Mouse (Mus musculus): Measurements from ENCODE around the gene Gm20388. TPM values are rescaled to one million over a fixed set of nuclear protein-coding genes. Genes with fewer than 3 reads are reported as not detected.

Gene Gm20388
- polyA plus RNA-seq, 2 experiments: 8.5 TPM; not detected in 1

DNA sequence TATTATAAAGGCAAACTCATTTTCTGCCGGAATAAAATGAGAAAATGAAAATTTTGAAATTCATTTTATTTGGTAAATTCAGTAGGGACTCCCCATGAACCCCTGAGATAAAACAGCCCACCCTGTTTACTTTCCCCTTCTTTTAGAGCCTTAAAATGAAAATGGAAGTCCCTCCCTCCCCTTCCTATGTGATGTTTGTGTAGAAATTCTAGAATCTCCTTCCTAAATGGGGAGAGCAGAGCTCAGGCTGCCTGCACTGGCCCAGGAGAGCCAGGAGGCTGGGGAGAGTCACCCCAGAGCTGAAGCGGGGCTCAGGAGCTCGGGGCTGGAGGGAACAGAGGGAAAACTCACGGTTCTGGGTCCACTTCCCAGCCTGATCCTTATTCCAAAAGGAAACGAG is 1484.0 kb downstream of the Gm20388 start:
- no peak for DNase-seq (ENCODE audit: low read depth in 3 of 3, low spot score in 3 of 3)
- ATAC-seq (ENCODE audit: insufficient read depth): no peak
- no peak overlapping the region for H3K9ac ChIP-seq (replicated peaks)
- no peak for TF ChIP-seq CTCF (IDR thresholded peaks at IDR 0.05; ENCODE audit: low read depth)
- TF ChIP-seq EP300 (IDR thresholded peaks at IDR 0.05; ENCODE audit: low read depth): no peak
- no peaks in the 10 kb centered on the region for H3K9me3 ChIP-seq (ENCODE audit: control insufficient read depth, low read length)
- H3K4me1 ChIP-seq (replicated peaks; ENCODE audit: control insufficient read depth in 2 of 2, insufficient read depth in 2 of 2, low read length in 1 of 2): no peaks in the 10 kb centered on the region
- H3K27me3 ChIP-seq (ENCODE audit: control insufficient read depth, insufficient read depth, low read length): peaks cover 13% of the 10 kb centered on the region
- WGBS (ENCODE audit: insufficient replicate concordance): 44% methylated on average over 5 of the region's 5 CpGs
- no peak overlapping the region for H3K4me2 ChIP-seq (ENCODE audit: low read depth)
- no peaks in the 10 kb centered on the region for H3K36me3 ChIP-seq (replicated peaks; ENCODE audit: control insufficient read depth, insufficient read depth, low read depth)
- no peak overlapping the region for H3K27ac ChIP-seq
- H3K4me3 ChIP-seq (ENCODE audit: insufficient read depth in 1 of 2, low read depth in 2 of 2, low read length in 2 of 2): no peak overlapping the region

DNA sequence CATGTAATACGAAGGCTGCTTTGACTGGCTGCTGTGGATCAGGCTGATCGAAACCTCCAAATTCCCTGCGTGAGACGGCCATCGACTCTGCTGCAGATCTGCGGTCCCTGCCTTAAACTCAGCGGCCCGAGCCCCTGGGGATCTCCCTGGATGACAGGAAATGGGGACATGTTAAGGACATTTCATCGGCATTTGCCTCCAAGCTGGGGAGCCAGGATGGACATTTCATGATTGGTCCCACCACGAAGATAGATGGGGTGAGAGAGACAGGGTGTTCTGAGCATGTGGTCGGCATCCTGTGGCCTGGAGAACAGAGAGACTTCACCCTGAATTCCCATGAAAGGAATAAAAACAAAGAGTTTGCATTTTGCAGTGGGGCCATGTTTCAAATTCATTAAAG is 1484.7 kb downstream of the Gm20388 start:
- Histone ChIP-seq H3K27me3 (ENCODE audit: control insufficient read depth, insufficient read depth, low read length) (peaks cover 13% of the 10 kb centered on the region), H3K4me1 (replicated peaks; ENCODE audit: control insufficient read depth in 2 of 2, insufficient read depth in 2 of 2, low read length in 1 of 2) (no peaks in the 10 kb centered on the region; a peak in 1 of 4 replicates)

DNA sequence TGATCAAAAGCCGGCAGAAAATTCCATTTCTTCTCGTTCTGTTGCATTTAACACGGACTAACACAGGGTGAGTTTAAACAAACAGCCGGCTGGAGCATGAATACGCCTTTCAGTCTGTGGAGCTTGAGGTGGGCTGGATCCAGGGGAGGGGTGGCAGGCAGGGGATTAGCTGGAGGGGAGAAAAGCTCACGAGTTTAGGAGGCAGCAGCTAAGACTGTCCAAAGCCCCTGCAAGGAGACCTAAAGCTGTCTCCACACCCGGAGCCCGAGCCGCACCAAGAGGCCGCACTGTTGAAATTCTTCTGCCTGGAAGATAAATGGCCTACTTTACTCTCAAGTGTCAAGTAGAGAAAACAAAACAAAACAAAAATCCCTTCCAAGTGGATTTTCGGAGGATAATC is 1485.5 kb downstream of the Gm20388 start:
- no peak overlapping the region for H3K9ac ChIP-seq (replicated peaks)
- DNase-seq (ENCODE audit: low read depth in 3 of 3, low spot score in 3 of 3) (no peak), ATAC-seq (ENCODE audit: insufficient read depth) (no peak)
- no peaks in the 10 kb centered on the region; a peak in 1 of 4 replicates for H3K4me1 ChIP-seq (replicated peaks; ENCODE audit: control insufficient read depth in 2 of 2, insufficient read depth in 2 of 2, low read length in 1 of 2)
- H3K36me3 ChIP-seq (replicated peaks; ENCODE audit: control insufficient read depth, insufficient read depth, low read depth): no peaks in the 10 kb centered on the region
- no peak overlapping the region for H3K27ac ChIP-seq
- no peaks in the 10 kb centered on the region for H3K9me3 ChIP-seq (ENCODE audit: control insufficient read depth, low read length)
- H3K4me3 ChIP-seq (ENCODE audit: insufficient read depth in 1 of 2, low read depth in 2 of 2, low read length in 2 of 2): no peak overlapping the region
- WGBS (ENCODE audit: insufficient replicate concordance): 52% methylated on average over 11 of the region's 11 CpGs
- H3K27me3 ChIP-seq (ENCODE audit: control insufficient read depth, insufficient read depth, low read length): peaks cover 10% of the 10 kb centered on the region
- H3K4me2 ChIP-seq (ENCODE audit: low read depth): no peak overlapping the region
- no peak for TF ChIP-seq EP300 (IDR thresholded peaks at IDR 0.05; ENCODE audit: low read depth)
- no peak for TF ChIP-seq CTCF (IDR thresholded peaks at IDR 0.05; ENCODE audit: low read depth)

More for the DNA sequence above, 1484.7 kb downstream of the Gm20388 start:
- H3K9me3 ChIP-seq (ENCODE audit: control insufficient read depth, low read length): no peaks in the 10 kb centered on the region
- DNase-seq (ENCODE audit: low read depth in 3 of 3, low spot score in 3 of 3) (no peak), ATAC-seq (ENCODE audit: insufficient read depth) (no peak)
- no peak overlapping the region for H3K27ac ChIP-seq
- TF ChIP-seq EP300 (IDR thresholded peaks at IDR 0.05; ENCODE audit: low read depth): no peak
- TF ChIP-seq CTCF (IDR thresholded peaks at IDR 0.05; ENCODE audit: low read depth): no peak
- H3K36me3 ChIP-seq (replicated peaks; ENCODE audit: control insufficient read depth, insufficient read depth, low read depth): no peaks in the 10 kb centered on the region
- H3K4me3 ChIP-seq (ENCODE audit: insufficient read depth in 1 of 2, low read depth in 2 of 2, low read length in 2 of 2): no peak overlapping the region
- H3K9ac ChIP-seq (replicated peaks): no peak overlapping the region
- WGBS (ENCODE audit: insufficient replicate concordance): 62% methylated on average over 11 of the region's 11 CpGs
- no peak overlapping the region for H3K4me2 ChIP-seq (ENCODE audit: low read depth)

DNA sequence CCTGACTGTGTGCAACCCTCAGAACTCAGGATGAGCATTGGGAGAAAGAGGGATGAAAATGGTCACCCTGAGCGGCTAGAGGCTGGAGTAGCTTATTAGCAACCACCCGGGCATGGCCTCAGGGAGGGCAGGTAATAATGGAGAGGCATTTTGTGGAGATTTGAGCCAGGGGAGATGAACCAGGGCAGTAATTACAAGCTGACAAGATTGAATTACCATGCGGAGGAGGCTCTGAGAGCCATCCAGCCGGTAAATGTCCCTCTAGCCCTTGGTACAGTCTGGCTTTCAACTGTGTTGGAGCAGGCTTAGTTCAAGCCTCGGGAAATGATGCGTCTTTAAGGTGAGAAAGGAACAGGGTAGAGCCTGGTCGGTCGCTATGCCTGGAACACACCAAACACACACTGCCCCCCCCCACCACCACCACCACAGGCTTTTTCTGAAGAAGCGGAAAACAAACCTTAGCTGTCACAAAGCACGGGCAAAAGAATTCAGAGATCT is 1486.6 kb downstream of the Gm20388 start:
- WGBS (ENCODE audit: insufficient replicate concordance): 66% methylated on average over 10 of the region's 10 CpGs
- Histone ChIP-seq H3K27ac (no peak overlapping the region), H3K9me3 (ENCODE audit: control insufficient read depth, low read length) (no peaks in the 10 kb centered on the region), H3K4me2 (ENCODE audit: low read depth) (no peak overlapping the region), H3K4me1 (replicated peaks; ENCODE audit: control insufficient read depth in 2 of 2, insufficient read depth in 2 of 2, low read length in 1 of 2) (no peaks in the 10 kb centered on the region; a peak in 1 of 4 replicates), H3K9ac (replicated peaks) (no peak overlapping the region), H3K4me3 (ENCODE audit: insufficient read depth in 1 of 2, low read depth in 2 of 2, low read length in 2 of 2) (no peak overlapping the region), H3K27me3 (ENCODE audit: control insufficient read depth, insufficient read depth, low read length) (peaks cover 4% of the 10 kb centered on the region), H3K36me3 (replicated peaks; ENCODE audit: control insufficient read depth, insufficient read depth, low read depth) (no peaks in the 10 kb centered on the region)
- DNase-seq (ENCODE audit: low read depth in 3 of 3, low spot score in 3 of 3) (no peak), ATAC-seq (ENCODE audit: insufficient read depth) (no peak)
- TF ChIP-seq EP300 (IDR thresholded peaks at IDR 0.05; ENCODE audit: low read depth): no peak
- TF ChIP-seq CTCF (IDR thresholded peaks at IDR 0.05; ENCODE audit: low read depth): no peak

DNA sequence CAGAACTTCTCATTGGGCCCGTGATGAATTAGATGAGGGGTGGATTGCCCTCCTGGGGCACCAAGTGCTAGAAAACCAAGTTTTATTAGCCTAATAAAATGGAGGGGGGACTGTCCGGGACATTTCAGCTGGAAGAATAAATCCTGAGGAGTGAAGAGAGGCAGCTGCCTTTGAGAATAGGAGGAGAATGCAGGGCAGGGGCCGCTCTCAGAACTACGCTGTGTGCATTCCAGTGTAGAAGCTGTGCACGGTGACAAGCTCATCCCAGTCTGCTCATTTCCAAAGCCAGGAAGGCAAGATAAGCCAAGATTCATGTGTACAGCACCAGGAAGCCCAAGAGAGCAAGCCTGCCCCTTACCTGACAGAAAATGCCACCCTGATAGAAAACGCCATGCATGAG is 1487.4 kb downstream of the Gm20388 start:
- H3K4me3 ChIP-seq (ENCODE audit: insufficient read depth in 1 of 2, low read depth in 2 of 2, low read length in 2 of 2): no peak overlapping the region
- no peak for ATAC-seq (ENCODE audit: insufficient read depth)
- TF ChIP-seq CTCF (IDR thresholded peaks at IDR 0.05; ENCODE audit: low read depth) (no peak), EP300 (IDR thresholded peaks at IDR 0.05; ENCODE audit: low read depth) (no peak)
- 54% methylated on average over 6 of the region's 6 CpGs for WGBS (ENCODE audit: insufficient replicate concordance)
- no peaks in the 10 kb centered on the region; a peak in 1 of 4 replicates for H3K4me1 ChIP-seq (replicated peaks; ENCODE audit: control insufficient read depth in 2 of 2, insufficient read depth in 2 of 2, low read length in 1 of 2)
- H3K9ac ChIP-seq (replicated peaks): no peak overlapping the region
- no peak overlapping the region for H3K4me2 ChIP-seq (ENCODE audit: low read depth)
- DNase-seq (ENCODE audit: low read depth in 3 of 3, low spot score in 3 of 3): no peak
- no peaks in the 10 kb centered on the region for H3K36me3 ChIP-seq (replicated peaks; ENCODE audit: control insufficient read depth, insufficient read depth, low read depth)
- H3K9me3 ChIP-seq (ENCODE audit: control insufficient read depth, low read length): no peaks in the 10 kb centered on the region
- no peaks in the 10 kb centered on the region; the same call in none of the 2 replicates for H3K27me3 ChIP-seq (ENCODE audit: control insufficient read depth, insufficient read depth, low read length)
- no peak overlapping the region for H3K27ac ChIP-seq

All from liver, embryonic 14.5 days (tissue).